Mouse (Mus musculus): ENCODE data around the gene Gm20388.

GRCm38 (mm10) chr8:121313458-121313857 is 1402.8 kb downstream of the Gm20388 start:
- TF ChIP-seq POLR2A (IDR thresholded peaks at IDR 0.05; ENCODE audit: borderline replicate concordance, control insufficient read depth, low read depth, low read length) (no peak), CTCF (IDR thresholded peaks at IDR 0.05; ENCODE audit: control insufficient read depth, insufficient read depth, low read length) (no peak)

Measured in bone marrow, adult 2 months (tissue).